Mouse (Mus musculus) CH12.LX (cell line): ENCODE results near the gene Gramd1b. TPM values are rescaled to one million over a fixed set of nuclear protein-coding genes. Genes with fewer than 3 reads are reported as not detected.

Source experiments
- DNase-seq: peaks from one replicate; pipeline ENCODE4 v3.0.0-alpha.2; 2013; ENCODE audit errors: extremely low read depth
- H3K27ac ChIP-seq: 2 replicates; pipeline ENCODE4 v1.5.1; 2012; ENCODE audit warnings: low read depth, mild to moderate bottlenecking, control low read depth, moderate library complexity; ENCODE audit not compliant: insufficient read depth
- H3K27me3 ChIP-seq: replicated peaks from 2 replicates; pipeline ENCODE3; 2012; ENCODE audit warnings: inconsistent platforms
- H3K36me3 ChIP-seq, 2 experiments: replicated peaks in 1 of 2; 2 replicates each; pipeline versions ENCODE3 to v1.6.1; 2012; ENCODE audit warnings: inconsistent platforms in 1 of 2, low read length in 1 of 2, mild to moderate bottlenecking in 1 of 2, mixed read lengths in 1 of 2, moderate library complexity in 1 of 2; ENCODE audit not compliant: control insufficient read depth in 1 of 2, insufficient read depth in 1 of 2
- H3K4me1 ChIP-seq, 2 experiments: 2 replicates each; pipeline ENCODE4 v1.6.1; 2012; ENCODE audit warnings: inconsistent platforms in 1 of 2, moderate library complexity in 1 of 2; ENCODE audit not compliant: insufficient read depth in 2 of 2, control insufficient read depth in 1 of 2
- H3K4me2 ChIP-seq: 2 replicates; pipeline ENCODE4 v1.6.1; 2012; ENCODE audit warnings: low read depth, mild to moderate bottlenecking, control low read depth; ENCODE audit not compliant: poor library complexity, insufficient read depth, severe bottlenecking
- H3K4me3 ChIP-seq, 3 experiments: fragments of 150-350 bp in 1 of 3; sonication (generic) in 1 of 3; replicated peaks in 1 of 3; 2 replicates each; pipeline versions ENCODE3 to v1.5.1; 2011 to 2012; ENCODE audit warnings: low read depth in 2 of 3, low read length in 2 of 3, mild to moderate bottlenecking in 2 of 3, moderate library complexity in 2 of 3, control low read depth in 1 of 3, improper control_type of control experiment in 1 of 3, inconsistent platforms in 1 of 3, mixed read lengths in 1 of 3; ENCODE audit not compliant: poor library complexity in 1 of 3
- H3K79me2 ChIP-seq: replicated peaks from 2 replicates; pipeline ENCODE4 v1.6.1; 2012; ENCODE audit warnings: mild to moderate bottlenecking, moderate library complexity; ENCODE audit not compliant: control insufficient read depth, poor library complexity, insufficient read depth, severe bottlenecking; ENCODE audit errors: extremely low read depth
- H3K9ac ChIP-seq: 2 replicates; pipeline ENCODE4 v1.6.1; 2012; ENCODE audit warnings: low read depth, mild to moderate bottlenecking, control low read depth, moderate library complexity; ENCODE audit not compliant: insufficient read depth
- H3K9me3 ChIP-seq: replicated peaks from 2 replicates; pipeline ENCODE3; 2012; ENCODE audit warnings: low read length, inconsistent platforms, mixed read lengths
- CHD2 ChIP-seq: IDR thresholded peaks from 2 replicates; pipeline ENCODE4 v1.6.1; 2011; ENCODE audit warnings: low read length, improper control_type of control experiment
- CTCF ChIP-seq, 2 experiments: IDR thresholded peaks in 1 of 2; conservative IDR thresholded peaks in 1 of 2; 2 replicates each; pipeline ENCODE4 v1.5.1; 2011 to 2012; ENCODE audit warnings: low read depth in 2 of 2, low read length in 2 of 2, improper control_type of control experiment in 1 of 2, inconsistent platforms in 1 of 2, mild to moderate bottlenecking in 1 of 2, moderate library complexity in 1 of 2
- E2F4 ChIP-seq: IDR thresholded peaks from 2 replicates; pipeline ENCODE4 v1.6.1; 2011; ENCODE audit warnings: low read depth, low read length, improper control_type of control experiment; ENCODE audit not compliant: insufficient replicate concordance
- ELF1 ChIP-seq: IDR thresholded peaks from 2 replicates; pipeline ENCODE4 v1.6.1; 2014; ENCODE audit warnings: low read depth, mild to moderate bottlenecking, inconsistent platforms, low read length, improper control_type of control experiment
- GABPA ChIP-seq: IDR thresholded peaks from 2 replicates; pipeline ENCODE4 v1.6.1; 2012; ENCODE audit warnings: low read depth, low read length, improper control_type of control experiment, inconsistent platforms; ENCODE audit not compliant: insufficient replicate concordance
- HCFC1 ChIP-seq: IDR thresholded peaks from 2 replicates; pipeline ENCODE4 v1.6.1; 2012; ENCODE audit warnings: low read depth, mild to moderate bottlenecking, inconsistent platforms, low read length, improper control_type of control experiment
- IRF4 ChIP-seq: IDR thresholded peaks from 2 replicates; pipeline ENCODE4 v1.6.1; 2014; ENCODE audit warnings: low read depth, mild to moderate bottlenecking, inconsistent platforms, low read length, improper control_type of control experiment
- KAT2A ChIP-seq: IDR thresholded peaks from 2 replicates; pipeline ENCODE4 v1.6.1; 2012; ENCODE audit warnings: low read length, improper control_type of control experiment, inconsistent platforms; ENCODE audit not compliant: insufficient replicate concordance
- MAFK ChIP-seq: IDR thresholded peaks from 2 replicates; pipeline ENCODE4 v1.6.1; 2011; ENCODE audit warnings: low read length, improper control_type of control experiment; ENCODE audit not compliant: insufficient replicate concordance
- MEF2A ChIP-seq: IDR thresholded peaks from 2 replicates; pipeline ENCODE4 v1.6.1; 2014; ENCODE audit warnings: low read depth, mild to moderate bottlenecking, inconsistent platforms, low read length, improper control_type of control experiment, borderline replicate concordance
- MXI1 ChIP-seq: IDR thresholded peaks from 2 replicates; pipeline ENCODE4 v1.6.1; 2011; ENCODE audit warnings: mild to moderate bottlenecking, low read depth, low read length, improper control_type of control experiment
- NRF1 ChIP-seq: IDR thresholded peaks from 2 replicates; pipeline ENCODE4 v1.6.1; 2014; ENCODE audit warnings: low read depth, mild to moderate bottlenecking, inconsistent platforms, low read length, improper control_type of control experiment, moderate library complexity
- POLR2A ChIP-seq: IDR thresholded peaks from 2 replicates; pipeline ENCODE4 v1.6.1; 2011; ENCODE audit warnings: low read depth, mild to moderate bottlenecking, improper control_type of control experiment, low read length
- SMC3 ChIP-seq: IDR thresholded peaks from 2 replicates; pipeline ENCODE4 v1.6.1; 2011; ENCODE audit warnings: low read depth, low read length, improper control_type of control experiment
- TBP ChIP-seq: conservative IDR thresholded peaks from 2 replicates; pipeline ENCODE4 v1.6.1; 2011; ENCODE audit warnings: low read depth, low read length, improper control_type of control experiment
- TCF12 ChIP-seq: IDR thresholded peaks from 2 replicates; pipeline ENCODE4 v1.6.1; 2014; ENCODE audit warnings: low read depth, mild to moderate bottlenecking, inconsistent platforms, low read length, improper control_type of control experiment
- ZKSCAN1 ChIP-seq: IDR thresholded peaks from 2 replicates; pipeline ENCODE4 v1.6.1; 2012; ENCODE audit warnings: low read depth, inconsistent platforms, low read length, improper control_type of control experiment, borderline replicate concordance
- ZMIZ1 ChIP-seq: IDR thresholded peaks from 2 replicates; pipeline ENCODE4 v1.6.1; 2012; ENCODE audit warnings: low read depth, mild to moderate bottlenecking, inconsistent platforms, low read length, improper control_type of control experiment
- dilution Hi-C: fragments of 300-500 bp; cut with MboI; formaldehyde crosslinking; loops from 2 replicates; pipeline ENCODE4 v1.14.3; 2020; ENCODE audit warnings: low sequenced_read_pairs; ENCODE audit not compliant: extremely low pct_unique_long_range_greater_than_20kb, extremely low pct_ligation_motif_present
- in situ Hi-C: fragments of 300-500 bp; cut with MboI; formaldehyde crosslinking; loops from 3 replicates; pipeline ENCODE4 v1.14.3; 2019; ENCODE audit warnings: low sequenced_read_pairs, low pct_ligation_motif_present, low pct_unique_long_range_greater_than_20kb, mixed read lengths
- polyA plus RNA-seq: library from polyadenylated mRNA; unstranded; fragments of >175 nt; gene quantifications from 2 replicates; pipeline ENCODE4 v1.2.1, GENCODE M21; 2012; ENCODE audit warnings: low read depth; ENCODE audit not compliant: insufficient read length
- total RNA-seq, 2 experiments: library from RNA; depleted of rRNA; stranded (reverse); fragments of 300-350 nt in 1 of 2; fragments of >200 nt in 1 of 2; gene quantifications; 2 replicates each; pipeline ENCODE4 v1.2.3; 2012 to 2014

Gramd1b gene
- total and polyA plus RNA-seq, 3 experiments: 13.3 to 40.8 (median 16.7) TPM

DNA sequence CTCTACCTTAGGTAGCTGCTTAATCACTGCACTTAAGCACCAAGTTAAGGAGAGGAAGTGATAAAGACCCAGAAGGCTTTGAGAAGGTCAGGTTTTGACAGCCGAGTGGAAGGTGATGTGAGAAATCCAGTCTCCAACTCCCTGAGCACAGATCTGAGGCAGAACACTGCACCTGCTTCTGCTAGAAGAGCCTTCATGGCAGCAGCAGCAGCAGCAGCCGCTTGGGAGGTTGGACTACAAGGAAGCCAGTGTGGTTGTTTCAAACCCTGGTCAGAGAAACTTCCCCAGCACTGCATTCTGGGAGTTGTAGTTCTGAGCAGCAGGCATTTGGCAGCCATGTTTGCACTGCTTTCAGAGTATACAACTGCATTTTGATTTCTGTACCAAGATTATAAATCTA is 134.1 kb downstream of the Gramd1b start:
- Histone ChIP-seq H3K36me3 (peaks cover 8 to 69% of the 10 kb centered on the region in 2 experiments), H3K4me3 (peak overlapping the region; percentile 17 to 35 (median 19)), H3K9ac (0 out of 2 replicates have a peak overlapping the region, but pooled peaks have one; percentile 6), H3K27me3 (no peaks in the 10 kb centered on the region), H3K4me2 (peak overlapping the region; percentile 37; the same call in 1 of the 2 replicates), H3K4me1 (peaks cover 0 to 12% of the 10 kb centered on the region in 2 experiments; a peak in 2 of 4 replicates), H3K27ac (no peak overlapping the region), H3K9me3 (no peaks in the 10 kb centered on the region), H3K79me2 (no peaks in the 10 kb centered on the region; the same call in 1 of the 2 replicates)
- peak; percentile 58 for DNase-seq
- in situ Hi-C loops (loop anchor here (10.0 kb wide), 1 partner anchor 172 kb away; no protein-coding TSS in a partner anchor), dilution Hi-C loops (no loop called here)
- TF ChIP-seq CHD2: no peak
- peak; percentile 98 for TF ChIP-seq HCFC1
- peak; percentile 91; the same call in 1 of the 2 replicates for TF ChIP-seq KAT2A
- no peak for TF ChIP-seq TCF12
- peak; percentile 82 for TF ChIP-seq ELF1
- no peak for TF ChIP-seq MAFK
- peak; percentile 31; the same call in 1 of the 2 replicates for TF ChIP-seq GABPA
- no peak for TF ChIP-seq MXI1
- TF ChIP-seq SMC3: no peak
- no peak for TF ChIP-seq E2F4
- peak; percentile 14; the same call in 1 of the 2 replicates for TF ChIP-seq MEF2A
- no peak for TF ChIP-seq ZMIZ1
- no peak for TF ChIP-seq ZKSCAN1
- peak; percentile 49; the same call in 1 of the 2 replicates for TF ChIP-seq IRF4
- no peak for TF ChIP-seq NRF1
- TF ChIP-seq CTCF (conservative IDR thresholded peaks at IDR 0.05 in 1 of 2, IDR thresholded peaks at IDR 0.05 in 1 of 2; ENCODE audit: low read depth in 2 of 2, low read length in 2 of 2): no peak
- peak; percentile 69 for TF ChIP-seq POLR2A
- no peak for TF ChIP-seq TBP

- Histone ChIP-seq H3K79me2 (no peaks in the 10 kb centered on the region; the same call in 1 of the 2 replicates), H3K27me3 (no peaks in the 10 kb centered on the region), H3K4me2 (no peak overlapping the region), H3K9ac (no peak overlapping the region), H3K4me3 (no peak overlapping the region), H3K36me3 (peaks cover under 1 to 69% of the 10 kb centered on the region in 2 experiments), H3K9me3 (no peaks in the 10 kb centered on the region), H3K27ac (no peak overlapping the region), H3K4me1 (peaks cover 0 to 12% of the 10 kb centered on the region in 2 experiments; a peak in 2 of 4 replicates)
- TF ChIP-seq HCFC1 (no peak), E2F4 (no peak)
- dilution Hi-C loops: no loop called here
- DNase-seq: no peak
- in situ Hi-C loops: loop anchor here (10.0 kb wide), 1 partner anchor 171 kb away; no protein-coding TSS in a partner anchor
These were observed 135.0 kb downstream of the Gramd1b start for GRCm38 (mm10) chr9:40396171-40396570.
